Mouse (Mus musculus) hindbrain, postnatal 0 days (tissue): Measurements from ENCODE around the gene Slc29a3. TPM values are rescaled to one million over a fixed set of nuclear protein-coding genes. Genes with fewer than 3 reads are reported as not detected.

Experiments
- ATAC-seq: fragments of 200-750 bp; cut with Nextera tagmentation; 2 replicates; pipeline ENCODE4 v1.8.0; 2017; ENCODE audit warnings: mild to moderate bottlenecking, moderate TSS enrichment, moderate library complexity
- DNase-seq: peaks from one replicate; pipeline ENCODE4 v3.0.0-alpha.2; 2015; ENCODE audit warnings: low spot score
- H3K27ac ChIP-seq: fragments of 300-500 bp; sonication (generic); 2 replicates; pipeline ENCODE4 v1.5.1; 2014; ENCODE audit warnings: mild to moderate bottlenecking
- H3K27me3 ChIP-seq: fragments of 300-500 bp; sonication (generic); 2 replicates; pipeline ENCODE4 v1.6.1; 2014; ENCODE audit warnings: low read length, mixed read lengths; ENCODE audit not compliant: insufficient read depth
- H3K36me3 ChIP-seq: fragments of 300-500 bp; sonication (generic); 2 replicates; pipeline ENCODE4 v1.6.1; 2014; ENCODE audit warnings: low read length, mixed read lengths; ENCODE audit not compliant: insufficient read depth
- H3K4me1 ChIP-seq: fragments of 300-500 bp; sonication (generic); 2 replicates; pipeline ENCODE4 v1.6.1; 2014; ENCODE audit warnings: antibody characterized with exemption, low read length, mixed read lengths; ENCODE audit not compliant: insufficient read depth
- H3K4me2 ChIP-seq: fragments of 300-500 bp; sonication (generic); 2 replicates; pipeline ENCODE4 v1.6.1; 2014; ENCODE audit warnings: low read depth, mild to moderate bottlenecking, low read length, moderate library complexity, mixed read lengths
- H3K4me3 ChIP-seq: fragments of 300-500 bp; sonication (generic); 2 replicates; pipeline ENCODE4 v1.5.1; 2014; ENCODE audit warnings: low read length
- H3K9ac ChIP-seq: fragments of 300-500 bp; sonication (generic); replicated peaks from 2 replicates; pipeline ENCODE4 v1.6.1; 2014; ENCODE audit warnings: mild to moderate bottlenecking, low read length, moderate library complexity, mixed read lengths
- H3K9me3 ChIP-seq: fragments of 300-500 bp; sonication (generic); 2 replicates; pipeline ENCODE4 v1.6.1; 2016; ENCODE audit warnings: low read length, mixed read lengths
- CTCF ChIP-seq: IDR thresholded peaks from 2 replicates; pipeline ENCODE4 v1.5.1; 2016; ENCODE audit warnings: antibody characterized with exemption, control low read depth, low read depth
- WGBS: fragments of 180-500 bp; shearing (Covaris S2); extraction: QIAGEN DNeasy Blood & Tissue Kit; methylation state at CpG from one replicate; pipeline ENCODE4 v1.1.7; 2014; 5-methylcytosine and 5-hydroxymethylcytosine counted together
- polyA plus RNA-seq: library from polyadenylated mRNA; unstranded; fragments of >200 nt; fragmentation: Nextera tagmentation; extraction: Ambion mirVana; gene quantifications from 2 replicates; pipeline ENCODE4 v1.2.1, GENCODE M21; 2015
- total RNA-seq: library from RNA; depleted of rRNA; stranded (reverse); fragments of >200 nt; gene quantifications from 2 replicates; pipeline ENCODE4 v1.2.3, GENCODE M21; 2014; rRNA removed

Gene Slc29a3
- total RNA-seq: 8.5 and 10.0 TPM in 2 replicates
- 9.1 and 9.3 TPM in 2 replicates for polyA plus RNA-seq

- ATAC-seq: peak; percentile 92
- Histone ChIP-seq H3K36me3 (no peaks in the 10 kb centered on the region), H3K27ac (peak within 1 kb of the TSS; percentile 73), H3K27me3 (no peaks in the 10 kb centered on the region), H3K4me2 (peak within 1 kb of the TSS; percentile 93), H3K9ac (peak within 1 kb of the TSS; percentile 70), H3K4me1 (peaks cover 13% of the 10 kb centered on the region; the same call in 1 of the 2 replicates), H3K4me3 (peak within 1 kb of the TSS; percentile 46), H3K9me3 (no peaks in the 10 kb centered on the region)
- TF ChIP-seq CTCF: peak; percentile 74
- 6% methylated on average over 41 of the region's 41 CpGs for WGBS
- DNase-seq: peak; percentile 97
Measured at GRCm38 (mm10) chr10:60752040-60753020, at the start of gene Slc29a3. Gene Slc29a3 (minus strand): TSS chr10:60752794.

GRCm38 (mm10) chr10:60801898-60802412 is 49.4 kb upstream of the Slc29a3 start:
- H3K9me3 ChIP-seq: no peaks in the 10 kb centered on the region
- peaks cover 8% of the 10 kb centered on the region; the same call in 1 of the 2 replicates for H3K4me1 ChIP-seq
- H3K27me3 ChIP-seq: no peaks in the 10 kb centered on the region
- H3K4me3 ChIP-seq: no peak overlapping the region
- H3K27ac ChIP-seq: no peak overlapping the region
- no peak for TF ChIP-seq CTCF
- DNase-seq (no peak), ATAC-seq (no peak)
- H3K4me2 ChIP-seq: no peak overlapping the region
- H3K36me3 ChIP-seq: no peaks in the 10 kb centered on the region
- no peak overlapping the region for H3K9ac ChIP-seq
- WGBS: 61% methylated on average over 12 of the region's 12 CpGs

DNA sequence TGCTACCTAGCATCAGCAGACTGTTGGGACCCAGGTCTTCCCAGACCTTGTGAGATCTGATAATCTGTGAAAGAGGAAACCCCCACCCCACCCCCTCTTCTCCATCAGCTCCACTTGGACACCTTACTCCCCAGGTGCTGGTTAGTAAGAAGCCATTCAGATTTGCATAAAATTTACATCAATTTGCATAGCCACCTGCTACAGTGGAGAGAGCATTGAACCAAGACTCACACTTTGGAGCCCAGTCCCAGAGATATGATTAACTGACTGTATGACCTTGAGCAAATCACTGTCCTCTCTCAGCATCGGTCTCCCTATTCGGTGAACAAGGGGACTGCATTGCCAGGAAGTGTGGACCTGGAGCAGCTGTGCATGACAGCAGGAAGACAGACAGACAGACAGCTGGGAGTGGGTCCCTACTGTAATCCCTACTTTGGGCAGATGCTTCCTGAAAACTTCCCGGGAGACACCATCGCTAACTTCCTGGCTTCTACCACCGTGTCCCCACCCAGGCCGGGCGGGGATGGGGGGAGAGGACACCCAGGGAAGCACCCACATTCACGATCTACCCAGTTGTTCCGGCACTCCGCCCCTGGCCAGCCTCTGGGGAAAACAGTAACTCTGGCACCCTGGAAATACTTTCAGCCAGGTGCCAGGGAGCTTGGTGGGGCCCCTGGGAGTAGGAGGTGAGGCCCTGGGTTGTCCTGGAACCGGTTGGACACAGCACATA is 48.7 kb upstream of the Slc29a3 start:
- TF ChIP-seq CTCF: no peak
- peaks cover 8% of the 10 kb centered on the region; the same call in 1 of the 2 replicates for H3K4me1 ChIP-seq
- H3K9ac ChIP-seq: no peak overlapping the region
- DNase-seq (no peak), ATAC-seq (no peak; the same call in 1 of the 2 replicates)
- no peaks in the 10 kb centered on the region for H3K36me3 ChIP-seq
- H3K9me3 ChIP-seq: no peaks in the 10 kb centered on the region
- no peak overlapping the region for H3K4me2 ChIP-seq
- 40% methylated on average over 11 of the region's 11 CpGs for WGBS
- no peaks in the 10 kb centered on the region for H3K27me3 ChIP-seq
- H3K4me3 ChIP-seq: no peak overlapping the region
- no peak overlapping the region for H3K27ac ChIP-seq

GRCm38 (mm10) chr10:60800295-60801167 is 47.9 kb upstream of the Slc29a3 start:
- Histone ChIP-seq H3K4me3 (no peak overlapping the region), H3K9me3 (no peaks in the 10 kb centered on the region), H3K27ac (no peak overlapping the region), H3K4me2 (no peak overlapping the region), H3K36me3 (no peaks in the 10 kb centered on the region), H3K9ac (no peak overlapping the region), H3K4me1 (peaks cover 8% of the 10 kb centered on the region; the same call in 1 of the 2 replicates), H3K27me3 (no peaks in the 10 kb centered on the region)
- TF ChIP-seq CTCF: no peak
- WGBS: 29% methylated on average over 19 of the region's 19 CpGs
- ATAC-seq: no peak
- no peak for DNase-seq

- Histone ChIP-seq H3K36me3 (no peaks in the 10 kb centered on the region), H3K27ac (no peak overlapping the region), H3K9ac (no peak overlapping the region), H3K9me3 (no peaks in the 10 kb centered on the region), H3K4me2 (no peak overlapping the region), H3K27me3 (no peaks in the 10 kb centered on the region), H3K4me1 (peaks cover 3% of the 10 kb centered on the region; the same call in 1 of the 2 replicates), H3K4me3 (no peak overlapping the region)
- ATAC-seq (no peak), DNase-seq (no peak)
- 85% methylated on average over 14 of the region's 14 CpGs for WGBS
- TF ChIP-seq CTCF: no peak
Measured at GRCm38 (mm10) chr10:60797682-60798422, 45.3 kb upstream of the Slc29a3 start.
